Mouse (Mus musculus) hindbrain, embryonic 11.5 days (tissue): ENCODE measurements at regions not wholly inside any gene's neighbourhood (a gene's known extent, or its start where the extent isn't known, plus 50 kb on each side); places are given as distances from the start of the nearest gene placed in this dataset.

Experiments
- ATAC-seq: fragments of 200-750 bp; cut with Nextera tagmentation; 2 replicates; pipeline ENCODE4 v1.8.0; 2017; ENCODE audit warnings: mild to moderate bottlenecking, moderate TSS enrichment, moderate library complexity; ENCODE audit not compliant: low FRiP score
- DNase-seq: peaks from one replicate; pipeline ENCODE4 v3.0.0-alpha.2; 2015; ENCODE audit warnings: low spot score
- H3K27ac ChIP-seq: fragments of 300-500 bp; sonication (generic); 2 replicates; pipeline ENCODE4 v1.5.1; 2014; ENCODE audit warnings: mild to moderate bottlenecking, low read depth, low read length
- H3K27me3 ChIP-seq: fragments of 300-500 bp; sonication (generic); 2 replicates; pipeline ENCODE4 v1.6.1; 2014; ENCODE audit warnings: mild to moderate bottlenecking, low read length, moderate library complexity, mixed read lengths; ENCODE audit not compliant: control insufficient read depth, insufficient read depth
- H3K36me3 ChIP-seq: fragments of 300-500 bp; sonication (generic); 2 replicates; pipeline ENCODE4 v1.6.1; 2014; ENCODE audit warnings: mild to moderate bottlenecking, low read length, moderate library complexity, mixed read lengths; ENCODE audit not compliant: control insufficient read depth, insufficient read depth
- H3K4me1 ChIP-seq: fragments of 300-500 bp; sonication (generic); replicated peaks from 2 replicates; pipeline ENCODE4 v1.6.1; 2014; ENCODE audit warnings: low read length, mixed read lengths; ENCODE audit not compliant: control insufficient read depth, insufficient read depth
- H3K4me2 ChIP-seq: fragments of 300-500 bp; sonication (generic); replicated peaks from 2 replicates; pipeline ENCODE4 v1.6.1; 2014; ENCODE audit warnings: mild to moderate bottlenecking, low read depth, low read length
- H3K4me3 ChIP-seq: fragments of 300-500 bp; sonication (generic); 2 replicates; pipeline ENCODE4 v1.5.1; 2014; ENCODE audit warnings: low read depth, low read length
- H3K9ac ChIP-seq: fragments of 300-500 bp; sonication (generic); 2 replicates; pipeline ENCODE4 v1.6.1; 2014; ENCODE audit warnings: low read depth, low read length
- H3K9me3 ChIP-seq: fragments of 300-500 bp; sonication (generic); 2 replicates; pipeline ENCODE4 v1.6.1; 2016; ENCODE audit warnings: low read length; ENCODE audit not compliant: control insufficient read depth
- WGBS: fragments of 180-500 bp; shearing (Covaris S2); extraction: QIAGEN DNeasy Blood & Tissue Kit; methylation state at CpG from one replicate; pipeline ENCODE4 v1.1.7; 2014; 5-methylcytosine and 5-hydroxymethylcytosine counted together

DNA sequence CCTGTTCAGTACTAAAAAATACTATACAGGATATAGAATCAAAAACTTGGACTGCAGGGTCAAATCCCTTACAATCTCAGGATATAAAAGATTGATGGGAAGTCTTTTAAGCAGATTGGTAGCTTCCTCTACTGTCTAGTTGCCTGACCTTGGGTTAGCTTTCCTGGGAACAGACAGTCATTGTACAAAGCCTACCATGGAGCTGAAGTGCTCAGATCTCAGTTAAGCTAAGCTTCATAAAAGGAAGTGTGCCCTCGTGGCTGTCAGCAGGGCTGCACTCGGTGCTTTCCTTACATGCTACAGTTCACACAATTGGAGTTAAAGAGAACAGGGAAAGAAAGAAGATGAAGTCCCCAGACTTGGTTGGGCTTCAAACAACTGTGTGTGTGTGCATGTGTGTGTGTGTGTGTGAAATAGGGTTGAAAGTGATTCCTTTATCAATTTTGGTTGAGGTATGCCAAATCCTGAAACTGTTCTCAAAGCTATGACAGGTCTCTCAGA, 338.4 kb downstream of the Gm21750 start:
- WGBS, result 63% methylated on average over 2 of the region's 2 CpGs
- no peaks in the 10 kb centered on the region for H3K4me1 ChIP-seq
- H3K4me3 ChIP-seq, result no peak overlapping the region
- no peak for ATAC-seq
- no peaks in the 10 kb centered on the region for H3K36me3 ChIP-seq
- DNase-seq, result no peak
- no peak overlapping the region for H3K27ac ChIP-seq
- H3K4me2 ChIP-seq, result no peak overlapping the region
- no peaks in the 10 kb centered on the region for H3K9me3 ChIP-seq
- no peak overlapping the region for H3K9ac ChIP-seq
- no peaks in the 10 kb centered on the region for H3K27me3 ChIP-seq

DNA sequence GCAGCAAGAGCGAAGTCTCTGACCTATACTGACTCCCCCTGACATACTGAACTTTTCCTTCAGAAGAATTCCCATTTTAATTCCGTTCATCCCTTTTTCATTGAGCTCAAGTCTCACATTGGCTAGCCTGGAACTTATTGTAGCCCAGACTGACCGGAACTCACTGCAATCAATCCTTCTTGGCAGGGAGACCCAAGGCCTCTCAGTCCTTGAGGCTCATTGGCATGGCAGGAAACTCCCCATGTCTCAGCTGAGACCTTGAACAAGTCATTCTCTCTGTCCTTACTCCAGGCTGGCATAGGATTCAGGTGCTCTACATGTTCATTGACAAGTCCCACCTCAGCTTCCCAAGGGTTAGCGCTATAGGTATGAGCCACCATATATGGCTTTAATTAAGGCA, 345.9 kb downstream of the Gm21750 start:
- ATAC-seq, result no peak
- WGBS, result 90% methylated on average over 4 of the region's 4 CpGs

DNA sequence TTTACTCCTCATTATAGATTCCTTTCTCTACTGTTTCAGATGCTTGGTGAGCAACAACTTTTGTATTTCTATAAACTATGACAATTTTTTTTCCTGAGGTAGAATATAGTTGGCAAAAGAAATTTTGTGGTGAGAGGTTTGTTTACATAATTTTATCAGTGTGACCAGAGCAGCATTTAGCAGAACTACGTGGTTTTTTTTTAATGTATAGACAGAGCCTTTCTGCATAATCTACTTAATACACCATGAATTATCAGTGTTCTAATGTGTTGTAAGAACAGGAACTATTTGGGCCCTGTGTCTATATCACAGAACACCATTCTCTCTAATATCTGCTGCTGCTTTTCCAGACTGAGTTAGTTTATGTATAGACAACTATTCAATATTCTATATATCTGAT, 350.5 kb downstream of the Gm21750 start:
- H3K27me3 ChIP-seq, result no peaks in the 10 kb centered on the region
- no peaks in the 10 kb centered on the region for H3K36me3 ChIP-seq
- no peaks in the 10 kb centered on the region for H3K9me3 ChIP-seq
- H3K4me2 ChIP-seq, result no peak overlapping the region
- no peak overlapping the region for H3K4me3 ChIP-seq
- no peak overlapping the region for H3K27ac ChIP-seq
- DNase-seq, result no peak
- H3K4me1 ChIP-seq, result no peaks in the 10 kb centered on the region
- H3K9ac ChIP-seq, result no peak overlapping the region
- 91% methylated on average over 1 of the region's 1 CpGs for WGBS
- ATAC-seq, result no peak

More for the DNA sequence above, 345.9 kb downstream of the Gm21750 start:
- Histone ChIP-seq H3K27ac (no peak overlapping the region), H3K9ac (no peak overlapping the region), H3K27me3 (no peaks in the 10 kb centered on the region), H3K4me2 (no peak overlapping the region), H3K4me1 (no peaks in the 10 kb centered on the region), H3K4me3 (no peak overlapping the region), H3K36me3 (no peaks in the 10 kb centered on the region), H3K9me3 (no peaks in the 10 kb centered on the region)
- no peak for DNase-seq

DNA sequence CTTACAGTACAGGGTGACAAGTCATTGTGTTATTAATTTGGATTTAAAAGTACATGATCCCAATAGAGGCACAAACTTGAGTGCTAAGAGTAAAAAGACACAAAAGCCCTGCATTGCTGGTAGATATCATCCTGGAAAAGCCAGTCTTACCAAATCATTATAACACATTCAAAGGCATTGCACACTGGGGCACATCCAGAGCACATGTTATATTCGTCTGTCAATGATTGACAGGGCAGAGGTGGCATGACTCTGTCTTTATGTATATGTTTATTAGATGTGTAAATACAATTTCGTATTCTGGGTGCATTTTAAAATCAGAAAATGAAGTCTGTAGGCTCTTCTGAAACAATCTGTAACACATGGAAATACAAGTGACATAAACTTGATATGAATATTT, 358.4 kb downstream of the Gm21750 start:
- H3K4me1 ChIP-seq, result no peaks in the 10 kb centered on the region
- H3K9ac ChIP-seq, result no peak overlapping the region
- H3K36me3 ChIP-seq, result no peaks in the 10 kb centered on the region
- ATAC-seq (no peak), DNase-seq (no peak)
- H3K4me3 ChIP-seq, result no peak overlapping the region
- no peaks in the 10 kb centered on the region for H3K27me3 ChIP-seq
- no peaks in the 10 kb centered on the region for H3K9me3 ChIP-seq
- 78% methylated on average over 2 of the region's 2 CpGs for WGBS
- H3K4me2 ChIP-seq, result no peak overlapping the region
- H3K27ac ChIP-seq, result no peak overlapping the region

DNA sequence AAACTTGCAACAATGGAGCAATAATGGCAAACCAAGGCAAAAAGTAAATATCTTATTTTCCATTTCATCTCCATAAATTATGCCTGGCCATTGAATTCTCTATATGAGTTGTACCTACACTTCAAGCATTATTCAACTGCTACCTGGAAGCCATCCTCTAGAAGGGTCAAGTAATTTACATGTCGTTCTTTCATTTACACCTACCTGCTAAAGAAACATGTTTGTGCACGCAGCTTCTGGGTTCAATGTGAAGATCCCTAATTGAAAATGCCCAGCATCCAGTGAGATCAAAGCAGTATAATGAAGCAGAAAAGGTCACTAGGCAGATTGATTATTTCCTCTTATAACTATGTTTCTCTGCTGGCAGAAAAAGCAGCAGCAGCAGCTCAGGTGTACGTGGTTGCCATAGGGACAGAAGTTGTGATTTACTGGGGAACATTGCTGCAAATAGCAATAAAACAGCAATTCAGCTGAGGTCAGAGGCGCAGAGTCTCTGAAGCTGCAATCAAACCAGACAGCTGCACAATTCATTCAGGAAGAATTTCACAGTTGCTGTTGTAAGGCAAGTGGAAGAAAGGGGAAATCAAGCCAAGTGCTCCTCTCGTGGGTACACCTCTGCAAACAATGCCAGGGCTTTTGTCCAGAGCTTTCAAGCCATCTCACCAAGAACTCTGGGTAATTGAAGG, 386.1 kb downstream of the Gm21750 start:
- no peaks in the 10 kb centered on the region for H3K9me3 ChIP-seq
- H3K36me3 ChIP-seq, result no peaks in the 10 kb centered on the region
- no peak overlapping the region for H3K4me2 ChIP-seq
- WGBS, result 66% methylated on average over 5 of the region's 5 CpGs
- no peaks in the 10 kb centered on the region for H3K4me1 ChIP-seq
- no peaks in the 10 kb centered on the region for H3K27me3 ChIP-seq
- no peak overlapping the region for H3K27ac ChIP-seq
- DNase-seq, result no peak
- ATAC-seq, result no peak
- H3K4me3 ChIP-seq, result no peak overlapping the region
- no peak overlapping the region for H3K9ac ChIP-seq

DNA sequence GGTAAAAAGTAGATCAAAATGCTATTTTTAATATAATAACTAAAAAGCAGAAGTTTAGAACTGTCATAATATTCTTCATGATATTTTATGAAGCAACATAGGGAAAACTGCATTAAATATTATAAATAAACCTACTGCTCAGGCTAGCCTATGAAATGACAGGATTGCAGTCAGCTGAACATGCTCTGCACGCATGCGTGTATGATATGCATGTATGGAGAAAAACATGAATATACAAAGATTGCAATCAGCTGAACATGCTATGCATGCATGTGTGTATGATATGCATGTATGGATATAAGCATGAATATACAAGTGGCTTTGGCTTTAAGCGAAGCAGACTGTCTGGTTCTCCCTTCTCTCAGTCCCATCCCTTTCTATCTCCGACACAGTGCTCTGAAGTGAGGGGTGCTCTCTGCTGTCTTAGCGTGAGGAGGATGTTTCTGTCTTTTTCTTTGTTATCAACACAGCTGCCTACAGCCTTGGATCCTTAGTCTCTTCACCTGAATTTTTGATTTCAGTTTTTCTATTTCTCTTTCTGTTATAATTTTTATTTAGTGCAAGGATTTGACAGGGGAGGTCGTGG, 386.8 kb downstream of the Gm21750 start:
- 91% methylated on average over 6 of the region's 6 CpGs for WGBS
- DNase-seq (no peak), ATAC-seq (no peak)
- no peak overlapping the region for H3K4me2 ChIP-seq
- no peaks in the 10 kb centered on the region for H3K9me3 ChIP-seq
- H3K4me1 ChIP-seq, result no peaks in the 10 kb centered on the region
- H3K27ac ChIP-seq, result no peak overlapping the region
- H3K36me3 ChIP-seq, result no peaks in the 10 kb centered on the region
- no peak overlapping the region for H3K4me3 ChIP-seq
- H3K9ac ChIP-seq, result no peak overlapping the region
- no peaks in the 10 kb centered on the region for H3K27me3 ChIP-seq

DNA sequence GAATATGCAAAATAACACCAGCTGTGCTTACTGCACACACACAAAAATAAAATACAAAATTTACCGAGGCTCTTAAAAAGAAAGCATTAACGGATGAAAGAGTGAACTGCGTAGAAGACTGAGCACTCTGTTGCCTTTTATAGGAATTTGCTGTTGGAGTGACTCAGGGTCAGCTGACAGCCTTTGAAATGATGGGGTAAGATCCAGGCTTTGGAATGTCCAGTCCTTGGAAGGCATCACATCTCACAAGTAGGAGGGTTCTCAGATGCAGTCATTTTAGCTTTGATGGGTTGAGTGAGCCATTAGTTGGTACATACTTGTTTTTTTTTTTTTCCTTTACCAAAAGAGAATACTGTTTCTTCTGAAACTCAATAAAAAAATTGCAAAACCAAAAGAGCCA, 387.4 kb downstream of the Gm21750 start:
- no peak overlapping the region for H3K27ac ChIP-seq

DNA sequence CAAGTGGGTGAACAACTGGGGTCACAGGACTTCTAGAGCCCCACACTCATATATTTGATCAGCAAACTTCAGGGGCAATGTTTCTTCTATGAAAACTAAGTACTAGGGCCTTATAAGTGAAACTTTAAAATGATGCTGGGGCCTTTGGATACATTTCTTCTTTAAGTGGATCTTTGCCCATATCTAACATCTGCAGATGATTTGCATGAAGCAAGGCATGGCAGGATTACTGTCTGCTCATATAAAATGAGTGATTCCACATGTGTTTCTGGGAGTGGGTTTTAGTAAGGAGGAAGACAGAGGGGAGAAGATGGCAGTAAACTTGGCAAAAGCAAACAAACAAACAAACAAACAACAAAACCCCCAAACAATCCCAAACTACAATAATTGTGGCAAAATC, 405.0 kb downstream of the Gm21750 start:
- H3K27ac ChIP-seq, result no peak overlapping the region
- H3K4me1 ChIP-seq, result no peaks in the 10 kb centered on the region
- H3K9me3 ChIP-seq, result no peaks in the 10 kb centered on the region
- no peak overlapping the region for H3K4me3 ChIP-seq
- no peak overlapping the region for H3K4me2 ChIP-seq
- no peaks in the 10 kb centered on the region for H3K36me3 ChIP-seq
- no peaks in the 10 kb centered on the region for H3K27me3 ChIP-seq
- no peak overlapping the region for H3K9ac ChIP-seq
- DNase-seq (no peak), ATAC-seq (no peak)

More for the DNA sequence above, 387.4 kb downstream of the Gm21750 start:
- H3K27me3 ChIP-seq, result no peaks in the 10 kb centered on the region
- H3K4me2 ChIP-seq, result no peak overlapping the region
- no peaks in the 10 kb centered on the region for H3K9me3 ChIP-seq
- no peaks in the 10 kb centered on the region for H3K36me3 ChIP-seq
- DNase-seq, result no peak
- H3K4me3 ChIP-seq, result no peak overlapping the region
- H3K9ac ChIP-seq, result no peak overlapping the region
- H3K4me1 ChIP-seq, result no peaks in the 10 kb centered on the region
- ATAC-seq, result no peak
- 86% methylated on average over 3 of the region's 3 CpGs for WGBS

DNA sequence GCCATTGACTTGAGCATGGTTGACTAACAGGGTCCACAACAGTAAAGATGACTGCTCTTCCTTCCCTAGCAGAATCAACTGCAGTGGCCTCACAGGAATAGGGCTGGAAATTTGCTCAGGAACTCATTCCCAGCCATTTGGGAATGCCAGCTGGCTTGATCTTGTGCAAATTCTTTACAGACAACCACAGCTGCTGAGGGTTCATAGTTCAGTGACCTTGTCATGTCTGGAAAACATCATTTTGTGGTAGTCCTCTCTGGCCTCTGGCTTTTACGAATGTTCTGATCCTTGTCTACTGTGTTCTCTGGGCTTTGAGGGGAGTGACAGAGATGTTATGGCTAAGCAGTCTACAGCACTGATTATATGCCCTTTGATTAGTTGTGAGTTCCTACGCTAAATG, 432.0 kb downstream of the Gm21750 start:
- no peaks in the 10 kb centered on the region for H3K36me3 ChIP-seq
- no peak overlapping the region for H3K9ac ChIP-seq
- no peaks in the 10 kb centered on the region for H3K27me3 ChIP-seq
- ATAC-seq (no peak), DNase-seq (no peak)
- no peaks in the 10 kb centered on the region for H3K4me1 ChIP-seq
- H3K4me2 ChIP-seq, result no peak overlapping the region
- no peak overlapping the region for H3K27ac ChIP-seq
- H3K4me3 ChIP-seq, result no peak overlapping the region
- H3K9me3 ChIP-seq, result no peaks in the 10 kb centered on the region
- WGBS, result 77% methylated on average over 2 of the region's 2 CpGs
